Mouse (Mus musculus) hindbrain, embryonic 10.5 days (tissue): ENCODE results near the gene Cend1. TPM values are rescaled to one million over a fixed set of nuclear protein-coding genes. Genes with fewer than 3 reads are reported as not detected.

ENCODE experiments used
- DNase-seq: peaks from one replicate; pipeline ENCODE4 v3.0.0-alpha.2; 2017; ENCODE audit warnings: low spot score
- H3K27ac ChIP-seq: fragments of 300-500 bp; sonication (generic); 2 replicates; pipeline ENCODE4 v1.5.1; 2016; ENCODE audit warnings: mild to moderate bottlenecking, moderate library complexity
- H3K27me3 ChIP-seq: fragments of 300-500 bp; sonication (generic); 2 replicates; pipeline ENCODE4 v1.6.1; 2016; ENCODE audit warnings: mild to moderate bottlenecking; ENCODE audit not compliant: poor library complexity, insufficient read depth, severe bottlenecking
- H3K36me3 ChIP-seq: fragments of 300-500 bp; sonication (generic); 2 replicates; pipeline ENCODE4 v1.6.1; 2016; ENCODE audit warnings: mild to moderate bottlenecking, moderate library complexity
- H3K4me1 ChIP-seq: fragments of 300-500 bp; sonication (generic); replicated peaks from 2 replicates; pipeline ENCODE4 v1.6.1; 2016; ENCODE audit warnings: mild to moderate bottlenecking
- H3K4me3 ChIP-seq: fragments of 300-500 bp; sonication (generic); 2 replicates; pipeline ENCODE4 v1.5.1; 2016; ENCODE audit warnings: mild to moderate bottlenecking, moderate library complexity
- H3K9me3 ChIP-seq: fragments of 300-500 bp; sonication (generic); 2 replicates; pipeline ENCODE4 v1.6.1; 2016; ENCODE audit warnings: mild to moderate bottlenecking, moderate library complexity
- WGBS: fragments of 180-500 bp; shearing (Covaris S2); methylation state at CpG from one replicate; pipeline ENCODE4 v1.1.7; 2016; 5-methylcytosine and 5-hydroxymethylcytosine counted together
- polyA plus RNA-seq: library from polyadenylated mRNA; unstranded; fragments of >200 nt; fragmentation: Nextera tagmentation; extraction: Ambion mirVana; gene quantifications from 2 replicates; pipeline ENCODE4 v1.2.1, GENCODE M21; 2016

Cend1 gene
- polyA plus RNA-seq, 1 experiment from 2014 or later: 21.9 TPM

GRCm38 (mm10) chr7:141387807-141388486 lies 41.3 kb downstream of the Cend1 start:
- Histone ChIP-seq H3K4me3 (no peak overlapping the region), H3K36me3 (no peaks in the 10 kb centered on the region), H3K4me1 (peaks cover 18% of the 10 kb centered on the region), H3K27ac (no peak overlapping the region), H3K9me3 (no peaks in the 10 kb centered on the region), H3K27me3 (peaks cover 15% of the 10 kb centered on the region; the same call in 1 of the 2 replicates)
- DNase-seq: no peak
- WGBS: 55% methylated on average over 2 of the region's 2 CpGs

DNA sequence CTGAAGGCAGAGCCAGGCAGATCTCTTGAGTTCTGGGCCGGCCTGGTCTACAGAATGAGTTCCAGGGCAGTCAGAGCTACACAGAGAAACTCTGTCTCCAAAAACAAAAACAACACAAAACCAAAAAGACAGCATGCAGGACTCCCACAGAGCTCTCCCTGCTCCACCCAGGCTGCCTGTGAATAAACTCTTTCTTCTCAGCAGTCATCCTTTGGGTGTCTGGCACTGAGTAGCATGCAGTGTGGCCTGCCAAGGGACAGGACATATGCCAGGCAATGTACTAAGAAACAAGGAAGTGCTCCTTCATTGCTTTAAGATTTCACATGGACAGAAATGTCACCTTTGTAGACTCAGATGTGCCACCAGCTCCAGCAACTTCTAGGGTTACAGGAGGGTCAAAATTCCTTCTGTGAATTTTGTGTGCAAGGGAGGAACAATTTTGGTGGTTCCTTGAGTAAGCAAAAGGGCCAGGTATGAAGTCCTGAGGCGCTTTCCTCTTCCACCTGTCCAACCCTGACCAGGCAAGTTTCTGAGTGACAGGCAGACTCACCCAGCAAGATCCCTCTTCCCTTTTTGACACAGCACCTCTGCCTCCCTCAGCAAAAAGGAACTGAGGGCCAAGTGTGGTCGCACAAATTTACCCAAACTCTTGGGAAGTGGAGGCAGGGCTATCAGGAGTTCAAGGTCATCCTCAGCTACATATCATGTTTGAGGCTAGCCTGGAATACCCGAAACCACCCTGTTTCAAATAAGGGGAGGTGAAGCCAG lies 48.0 kb downstream of the Cend1 start:
- H3K4me1 ChIP-seq: 0 out of 2 replicates have a peak, but pooled peaks cover 3% of the 10 kb centered on the region
- no peak for DNase-seq
- WGBS: 75% methylated on average over 4 of the region's 4 CpGs

GRCm38 (mm10) chr7:141379584-141379983 lies 49.7 kb downstream of the Cend1 start:
- H3K9me3 ChIP-seq: no peaks in the 10 kb centered on the region
- no peak overlapping the region for H3K27ac ChIP-seq
- 0 out of 2 replicates have a peak, but pooled peaks cover 3% of the 10 kb centered on the region for H3K4me1 ChIP-seq
- WGBS: 76% methylated on average over 4 of the region's 4 CpGs
- no peak for DNase-seq
- no peaks in the 10 kb centered on the region for H3K36me3 ChIP-seq
- no peak overlapping the region for H3K4me3 ChIP-seq
- 0 out of 2 replicates have a peak, but pooled peaks cover 6% of the 10 kb centered on the region for H3K27me3 ChIP-seq

More for the DNA sequence above, 48.0 kb downstream of the Cend1 start:
- H3K4me3 ChIP-seq: no peak overlapping the region
- no peak overlapping the region for H3K27ac ChIP-seq
- H3K36me3 ChIP-seq: no peaks in the 10 kb centered on the region
- H3K9me3 ChIP-seq: no peaks in the 10 kb centered on the region
- 0 out of 2 replicates have a peak, but pooled peaks cover 6% of the 10 kb centered on the region for H3K27me3 ChIP-seq

Other genes with a start within 250 kb of the Cend1 start
- gene Hras, start 235.5 kb downstream of the Cend1 start, polyA plus RNA-seq: 96.8 and 115 TPM in 2 replicates
- 14.9 and 17.3 TPM in 2 replicates for gene Lrrc56, start 235.3 kb downstream of the Cend1 start, polyA plus RNA-seq
- gene Lmntd2, start 215.4 kb downstream of the Cend1 start, polyA plus RNA-seq: 3.9 and 4.0 TPM in 2 replicates
- 58.5 and 59.0 TPM in 2 replicates for gene Rassf7, start 213.6 kb downstream of the Cend1 start, polyA plus RNA-seq
- 106 and 108 TPM in 2 replicates for gene Phrf1, start 200.7 kb downstream of the Cend1 start, polyA plus RNA-seq
- 1.0 and 1.2 TPM in 2 replicates for gene Irf7, start 163.0 kb downstream of the Cend1 start, polyA plus RNA-seq
- gene Cdhr5, start 152.7 kb downstream of the Cend1 start, polyA plus RNA-seq: 0.32 TPM in 1 of 2 replicates, not detected in the other
- 8.2 and 12.3 TPM in 2 replicates for gene Sct, start 150.4 kb downstream of the Cend1 start, polyA plus RNA-seq
- gene Drd4, start 137.5 kb downstream of the Cend1 start, polyA plus RNA-seq: 0.34 and 0.35 TPM in 2 replicates
- 56.8 and 71.6 TPM in 2 replicates for gene Deaf1, start 101.8 kb downstream of the Cend1 start, polyA plus RNA-seq
- gene Tmem80, start 101.8 kb downstream of the Cend1 start, polyA plus RNA-seq: 53.7 and 57.8 TPM in 2 replicates
- 6.7 and 6.8 TPM in 2 replicates for gene Eps8l2, start 90.6 kb downstream of the Cend1 start, polyA plus RNA-seq
- gene Taldo1, start 37.3 kb downstream of the Cend1 start, polyA plus RNA-seq: 336 and 378 TPM in 2 replicates
- 45.2 and 49.4 TPM in 2 replicates for gene Gatd1, start 15.4 kb downstream of the Cend1 start, polyA plus RNA-seq
- 45.9 and 55.6 TPM in 2 replicates for gene Slc25a22, start 8.4 kb upstream of the Cend1 start, polyA plus RNA-seq
- gene Pidd1, start 14.5 kb upstream of the Cend1 start, polyA plus RNA-seq: 21.0 and 23.2 TPM in 2 replicates
- 1,010 and 1,127 TPM in 2 replicates for gene Rplp2, start 17.9 kb upstream of the Cend1 start, polyA plus RNA-seq
- 19.3 and 20.3 TPM in 2 replicates for gene Pnpla2, start 25.7 kb upstream of the Cend1 start, polyA plus RNA-seq
- 8.1 and 9.1 TPM in 2 replicates for gene Cracr2b, start 31.6 kb upstream of the Cend1 start, polyA plus RNA-seq
- 26.0 and 29.7 TPM in 2 replicates for gene Cd151, start 37.9 kb upstream of the Cend1 start, polyA plus RNA-seq
- gene Polr2l, start 45.6 kb upstream of the Cend1 start, polyA plus RNA-seq: 89.5 and 90.0 TPM in 2 replicates
- 36.3 and 38.6 TPM in 2 replicates for gene Tspan4, start 45.7 kb upstream of the Cend1 start, polyA plus RNA-seq
- 24.9 and 30.2 TPM in 2 replicates for gene Chid1, start 110.4 kb upstream of the Cend1 start, polyA plus RNA-seq
- 105 and 108 TPM in 2 replicates for gene Ap2a2, start 132.7 kb upstream of the Cend1 start, polyA plus RNA-seq
- gene Muc6, start 225.8 kb upstream of the Cend1 start, polyA plus RNA-seq: 0.12 and 0.26 TPM in 2 replicates